Mouse (Mus musculus) adrenal gland, adult 8-10 months (tissue): ENCODE data around the gene Gm49394. TPM values are rescaled to one million over a fixed set of nuclear protein-coding genes. Genes with fewer than 3 reads are reported as not detected.

Experiments
- DNase-seq: peaks from one replicate; pipeline ENCODE4 v3.0.0; 2022
- microRNA-seq, 2 experiments: library from miRNA; unstranded; fragments of <30 nt; microRNA quantifications; one replicate each; pipeline ENCODE4 v1.2.0; 2022
- total RNA-seq, 4 experiments: library from RNA; stranded (reverse); gene quantifications; 2 replicates each; pipeline ENCODE4 v1.2.4; 2022

Gm49394 gene
- total RNA-seq, 4 experiments from 2014 or later: not detected

- DNase-seq: no peak
Observed at GRCm38 (mm10) chr7:142658681-142659180, 11.0 kb downstream of the Gm49394 start.

GRCm38 (mm10) chr7:142657821-142658614 is 11.7 kb downstream of the Gm49394 start:
- no peak for DNase-seq

GRCm38 (mm10) chr7:142657341-142657791 is 12.4 kb downstream of the Gm49394 start:
- no peak for DNase-seq

GRCm38 (mm10) chr7:142656055-142656454 is 13.7 kb downstream of the Gm49394 start:
- DNase-seq: no peak

GRCm38 (mm10) chr7:142655633-142656032 is 14.1 kb downstream of the Gm49394 start:
- DNase-seq: no peak

- DNase-seq: no peak
Observed at GRCm38 (mm10) chr7:142653726-142654125, 16.0 kb downstream of the Gm49394 start.

GRCm38 (mm10) chr7:142646676-142647075 is 23.1 kb downstream of the Gm49394 start:
- DNase-seq: no peak

GRCm38 (mm10) chr7:142645045-142645444 is 24.7 kb downstream of the Gm49394 start:
- DNase-seq: no peak

- no peak for DNase-seq
Observed at GRCm38 (mm10) chr7:142636178-142636577, 33.6 kb downstream of the Gm49394 start.

- DNase-seq: no peak
Observed at GRCm38 (mm10) chr7:142630691-142631090, 39.1 kb downstream of the Gm49394 start.

GRCm38 (mm10) chr7:142629806-142630205 is 39.9 kb downstream of the Gm49394 start:
- DNase-seq: no peak

GRCm38 (mm10) chr7:142622180-142622579 is 47.6 kb downstream of the Gm49394 start:
- no peak for DNase-seq

- no peak for DNase-seq
Observed at GRCm38 (mm10) chr7:142613077-142613476, 56.7 kb downstream of the Gm49394 start.

- peak; percentile 15 for DNase-seq
Observed at GRCm38 (mm10) chr7:142610627-142611406, 58.9 kb downstream of the Gm49394 start.

GRCm38 (mm10) chr7:142600921-142601320 is 68.8 kb downstream of the Gm49394 start:
- DNase-seq: no peak

Small RNA genes lying within 50 kb of the gene (microRNA-seq; reads per million reads assigned to microRNA genes)
- 10.7 to 11.7 reads per million in 2 experiments for gene Mir483

Other genes with a start within 250 kb of the Gm49394 start
- gene Syt8, start 235.1 kb downstream of the Gm49394 start, total RNA-seq: 1 to 10 TPM in 1 of 4 experiments, not detected in 3; 1.2 TPM
- 1 to 10 TPM in 1 of 4 experiments, under 1 TPM in 3; 0.43 to 1.1 (median 0.85) TPM for gene Tnni2, start 228.1 kb downstream of the Gm49394 start, total RNA-seq
- gene Lsp1, start 209.1 kb downstream of the Gm49394 start, total RNA-seq: 10 to 100 TPM; 18.1 to 31.9 (median 21.4) TPM
- gene Tnnt3, start 171.1 kb downstream of the Gm49394 start, total RNA-seq: 1 to 10 TPM in 3 of 4 experiments, not detected in 1; 1.1 to 1.5 (median 1.3) TPM
- 10 to 100 TPM in 1 of 4 experiments, 1 to 10 TPM in 3; 2.2 to 13.7 (median 4.8) TPM for gene Mrpl23, start 137.3 kb downstream of the Gm49394 start, total RNA-seq
- gene Igf2, start 3.1 kb downstream of the Gm49394 start, total RNA-seq: 10 to 100 TPM; 17.1 to 37.9 (median 21.7) TPM
- gene Ins2, start 73.4 kb upstream of the Gm49394 start, total RNA-seq: not detected